Mouse (Mus musculus) central nervous system, embryonic 18 days (tissue): ENCODE data around the gene Gm20828. TPM values are rescaled to one million over a fixed set of nuclear protein-coding genes. Genes with fewer than 3 reads are reported as not detected.

Experiments used
- polyA plus RNA-seq: library from polyadenylated mRNA; depleted of rRNA; stranded (reverse); fragments of >200 nt; gene quantifications from 2 replicates; pipeline ENCODE4 v1.2.3, GENCODE M21; 2012; rRNA removed

The Gm20828 gene
- not detected in 2 replicates for polyA plus RNA-seq

DNA sequence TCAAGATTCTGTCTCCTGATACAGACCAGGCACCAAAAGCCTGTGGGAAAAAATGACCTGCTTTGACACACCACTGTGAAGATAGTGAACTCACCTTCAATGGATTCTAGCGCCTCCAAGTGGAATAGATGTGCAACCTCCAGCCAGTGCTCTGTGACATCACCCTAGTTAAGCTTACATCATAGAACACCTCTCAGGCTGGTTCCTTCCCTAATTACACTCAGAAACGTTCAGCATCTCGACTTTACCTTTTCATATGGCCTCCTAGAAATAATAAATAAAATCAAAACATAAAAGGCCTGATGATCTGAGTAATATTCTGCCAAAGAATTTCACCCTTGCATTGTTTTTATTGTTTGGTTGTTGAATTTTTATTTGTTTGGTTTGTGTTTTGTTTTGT lies at the start of gene Gm20828:
Gene Gm20828 (minus strand): TSS at position 101 of the 400 bp plus-strand sequence.

